Mouse (Mus musculus) kidney, postnatal 14 days (tissue): ENCODE data around the gene Tead2.

ENCODE experiments used
- DNase-seq: peaks from one replicate; pipeline ENCODE4 v3.0.0; 2022; ENCODE audit warnings: mixed read lengths

Tead2 gene

DNA sequence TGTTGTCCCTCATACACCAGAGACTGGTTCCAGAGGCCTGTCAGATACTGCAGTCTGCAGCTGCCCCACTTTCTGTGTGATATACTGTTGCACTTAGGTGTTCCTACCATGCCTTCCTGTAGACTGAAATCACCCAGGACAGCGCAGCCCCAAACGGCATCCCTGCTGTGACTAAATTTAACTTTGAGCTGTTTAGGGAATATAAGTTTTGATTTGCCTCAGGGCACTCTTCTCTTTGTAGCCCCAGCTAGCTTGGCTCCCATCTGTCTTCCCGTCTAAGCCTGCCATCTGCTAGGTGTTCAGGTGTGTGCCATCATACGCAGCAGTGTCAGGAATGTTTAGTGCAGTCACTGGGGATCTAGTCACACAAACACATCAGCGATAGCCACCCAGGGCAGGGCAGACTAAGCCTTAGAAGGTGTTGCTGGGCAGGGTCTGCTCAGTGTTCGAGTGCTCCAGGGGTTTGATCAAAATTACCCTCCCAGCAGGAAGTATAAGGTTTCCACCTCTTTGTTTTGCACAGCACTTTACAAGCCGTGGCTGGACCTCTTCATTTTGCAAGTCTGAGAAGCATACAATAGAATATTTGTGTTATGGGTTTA is 47.6 kb downstream of the Tead2 start:
- DNase-seq: no peak

- peak; percentile 12 for DNase-seq
Observed at GRCm38 (mm10) chr7:45264348-45264747, 48.8 kb downstream of the Tead2 start.

DNA sequence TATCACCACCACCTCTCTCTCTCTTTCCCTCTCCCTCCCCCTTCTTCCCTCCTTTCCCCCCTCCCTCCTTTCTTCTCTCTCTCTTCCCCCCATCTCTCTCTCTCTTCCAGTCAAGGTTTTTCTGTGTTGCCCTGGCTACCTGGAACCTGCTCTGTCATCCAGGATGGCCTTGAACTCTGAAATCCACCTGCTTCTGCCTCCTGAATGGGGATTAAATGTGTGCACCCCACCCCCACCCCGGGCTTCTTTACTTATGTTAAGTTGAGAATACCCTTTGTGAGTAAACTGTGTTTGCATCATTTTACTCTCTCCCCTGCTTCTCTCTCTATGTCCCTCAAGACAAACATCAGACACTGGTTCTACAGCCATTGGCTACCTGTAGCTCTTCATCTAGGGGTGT is 50.0 kb downstream of the Tead2 start:
- no peak for DNase-seq

DNA sequence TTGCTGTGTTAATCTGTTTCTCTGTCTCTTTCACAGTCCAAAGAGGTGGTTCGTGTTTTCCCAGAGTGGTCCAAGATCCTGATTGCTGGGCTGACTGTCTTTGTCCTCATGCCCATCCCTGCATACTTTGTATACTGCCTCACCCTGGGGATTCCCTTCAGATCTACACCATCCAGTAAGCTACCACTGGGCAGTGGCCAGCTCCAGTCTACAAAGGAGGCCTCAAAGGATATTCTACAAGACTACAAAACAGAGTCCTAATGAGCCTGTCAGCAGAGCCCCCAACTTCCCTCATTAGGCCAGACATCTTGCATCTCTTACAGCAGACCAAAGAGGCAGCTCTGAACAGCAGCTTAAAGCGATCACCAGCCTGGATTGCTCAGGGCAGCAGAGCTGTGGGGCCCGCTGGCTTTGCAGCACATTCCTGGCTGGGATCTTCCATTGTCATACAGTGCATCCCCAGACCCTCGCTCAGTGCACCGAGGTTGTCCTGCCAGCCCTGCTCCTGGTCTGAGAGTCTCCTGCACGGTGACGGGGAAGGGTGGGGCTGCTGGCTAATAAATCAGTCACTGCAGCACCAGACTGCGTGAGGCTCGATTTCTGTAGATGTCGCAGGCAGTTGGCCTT is 57.3 kb downstream of the Tead2 start:
- no peak for DNase-seq

DNA sequence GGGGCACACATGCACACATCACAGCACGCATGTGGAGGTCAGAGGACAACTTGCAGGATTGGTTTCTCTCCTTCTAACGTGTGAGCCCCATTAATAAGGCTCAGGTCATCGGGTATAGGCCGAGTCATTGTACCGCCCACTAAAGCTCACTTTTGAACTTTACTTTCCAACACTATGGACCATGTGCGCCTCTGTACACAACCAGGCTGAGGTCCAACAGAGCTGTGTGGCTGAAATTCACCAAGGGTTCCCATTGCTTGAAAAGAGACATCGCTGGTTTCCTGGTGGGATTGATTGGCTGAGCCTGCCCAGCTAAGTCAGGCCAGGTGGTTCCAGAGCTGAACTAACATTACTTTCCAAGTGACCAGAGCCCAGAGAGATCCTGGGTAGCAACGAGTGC is 58.1 kb downstream of the Tead2 start:
- no peak for DNase-seq

GRCm38 (mm10) chr7:45277136-45277760 is 61.7 kb downstream of the Tead2 start, which contains the start of gene Slc6a21:
TSS of gene Slc6a21 (plus strand) at chr7:45277513.
- DNase-seq: peak; percentile 81
